ENCODE assay signal across 29 mouse cellular contexts in genomic region chr9:115407901-115408470, GRCm38 (mm10).
A peak's percentile ranks its signal among the peaks of the same experiment; 100 is the strongest.
DNase-seq lines count a peak whose midpoint lies in the region; TF ChIP-seq lines count a peak whose summit lies in the region.
"Had no signal": no experiment of that assay in that cellular context is flagged by ENCODE, and none has a peak within 500 bp of the region (broad histone marks: within the 10 kb centered on the region; RNA-seq: fewer than 3 reads in every experiment).

No protein-coding gene starts in this region.

- 48% methylated on average over 21 of the region's 21 CpGs for WGBS in spleen, adult 2 months

- peak overlapping the region; percentile 59; the same call in 1 of the 2 replicates for H3K27ac ChIP-seq in spleen, adult 2 months (ENCODE audit: insufficient read depth, low read length)
- H3K27ac ChIP-seq: embryonic facial prominence, embryonic 13.5 days; forebrain, embryonic 10.5 days; gastrocnemius, adult 2 months; heart, adult 2 months; hindbrain, embryonic 13.5 days; limb, embryonic 10.5 days; limb, embryonic 15.5 days; liver, embryonic 13.5 days; macrophage; midbrain, embryonic 15.5 days had no signal

- no peaks in the 10 kb centered on the region for H3K36me3 ChIP-seq in spleen, adult 2 months (ENCODE audit: control insufficient read depth, insufficient read depth, low read length)
- H3K36me3 ChIP-seq: embryonic facial prominence, embryonic 13.5 days; forebrain, embryonic 10.5 days; heart, embryonic 12.5 days; hindbrain, embryonic 13.5 days; limb, embryonic 10.5 days; limb, embryonic 15.5 days; liver, embryonic 13.5 days; midbrain, embryonic 15.5 days had no signal

- DNase-seq in spleen, adult 2 months (ENCODE audit: low read depth in 1 of 2, low spot score in 2 of 2): no peak
- DNase-seq in spleen, postnatal 36 days (ENCODE audit: low spot score in 2 of 2): no peak
- DNase-seq in CD4-positive helper T cell, adult 2 months (ENCODE audit: low read depth, low spot score): peak; percentile 55
- peak; percentile 52 for DNase-seq in T-cell, adult 2 months (ENCODE audit: low spot score)
- DNase-seq in adrenal gland, postnatal 36 days: peak; percentile 31 to 46
- DNase-seq in cerebellum, postnatal 14 days: no peak
- no peak for DNase-seq in kidney, adult 18-20 months
- DNase-seq in cerebellum, adult 9-10 months: no peak
- DNase-seq: B cell, adult 2 months; cerebellum, adult 11 months; cerebellum, adult 9-11 months; gastrocnemius, adult 2 months; heart, adult 2 months; heart, postnatal 4 days; kidney, adult 11 months; kidney, postnatal 4 days; layer of hippocampus, postnatal 36 days; liver, embryonic 13.5 days; lung, adult 18-20 months; right cerebral cortex, adult 18-20 months; right cerebral cortex, postnatal 4 days had no signal

- no peak for TF ChIP-seq POLR2A in spleen, adult 2 months (IDR thresholded peaks at IDR 0.05; ENCODE audit: low read depth, low read length)

- no peaks in the 10 kb centered on the region for H3K27me3 ChIP-seq in spleen, adult 2 months (ENCODE audit: control insufficient read depth, insufficient read depth, low read length)
- H3K27me3 ChIP-seq: embryonic facial prominence, embryonic 13.5 days; heart, embryonic 12.5 days; hindbrain, embryonic 13.5 days; limb, embryonic 15.5 days; liver, embryonic 13.5 days; midbrain, embryonic 15.5 days had no signal

- H3K4me1 ChIP-seq in spleen, adult 2 months (ENCODE audit: control insufficient read depth, insufficient read depth, insufficient read length): peaks cover 3% of the 10 kb centered on the region; the same call in 1 of the 2 replicates
- H3K4me1 ChIP-seq: heart, embryonic 12.5 days; liver, embryonic 13.5 days had no signal

- TF ChIP-seq CTCF in spleen, adult 2 months (IDR thresholded peaks at IDR 0.05; ENCODE audit: extremely low read depth, insufficient read depth, insufficient read length, insufficient replicate concordance): no peak

- H3K4me3 ChIP-seq in spleen, adult 2 months (ENCODE audit: extremely low read depth, insufficient read depth, insufficient read length): no peak overlapping the region; the same call in 1 of the 2 replicates
- H3K4me3 ChIP-seq: embryonic facial prominence, embryonic 13.5 days; forebrain, embryonic 10.5 days; gastrocnemius, adult 2 months; heart, adult 2 months; heart, embryonic 12.5 days; hindbrain, embryonic 13.5 days; limb, embryonic 10.5 days; limb, embryonic 15.5 days; liver, embryonic 13.5 days; midbrain, embryonic 15.5 days had no signal

Comparison
In these comparisons a context has a peak if more than half of its experiments do, and no peak if none do; other contexts are left out.
1. DNase-seq: peak in CD4-positive helper T cell, adult 2 months (single experiment), T-cell, adult 2 months (single experiment) and adrenal gland, postnatal 36 days (2 of 2); none in spleen, adult 2 months (0 of 2), spleen, postnatal 36 days (0 of 2), cerebellum, postnatal 14 days (0 of 2), kidney, adult 18-20 months (single experiment) and cerebellum, adult 9-10 months (single experiment).